Mouse (Mus musculus) liver, adult 2 months (tissue): ENCODE data around the gene Katnal1.

Source experiments
- CTCF ChIP-seq: fragments of 200-500 bp; IDR thresholded peaks from 2 replicates; pipeline ENCODE4 v1.5.1; 2011; ENCODE audit warnings: low read depth, low read length, control low read depth
- POLR2A ChIP-seq: fragments of 200-500 bp; IDR thresholded peaks from 2 replicates; pipeline ENCODE4 v1.6.1; 2011; ENCODE audit warnings: low read length, control low read depth; ENCODE audit not compliant: insufficient read depth; ENCODE audit errors: extremely low read depth

DNA sequence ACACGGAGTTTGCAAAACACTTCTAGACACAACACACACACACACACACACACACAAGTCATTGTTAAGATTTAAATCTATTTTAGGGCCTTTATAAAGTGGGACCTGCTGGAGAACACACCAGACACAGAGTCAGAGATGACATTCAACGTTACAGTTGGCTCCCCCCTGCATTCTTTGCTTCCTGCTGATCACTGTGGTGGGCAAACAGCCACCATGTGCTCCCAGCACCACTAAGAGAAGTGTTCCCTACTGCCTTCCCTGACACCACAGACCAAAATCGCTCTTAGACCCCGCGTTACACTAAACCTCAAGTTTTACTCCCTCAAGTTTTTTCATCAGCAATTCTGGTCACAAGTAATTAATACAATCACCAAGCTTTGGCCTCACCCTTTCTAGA lies 39.1 kb upstream of the Katnal1 start:
- TF ChIP-seq POLR2A (no peak), CTCF (no peak)
